Mouse (Mus musculus): Measurements from ENCODE around the gene Cask.

DNA sequence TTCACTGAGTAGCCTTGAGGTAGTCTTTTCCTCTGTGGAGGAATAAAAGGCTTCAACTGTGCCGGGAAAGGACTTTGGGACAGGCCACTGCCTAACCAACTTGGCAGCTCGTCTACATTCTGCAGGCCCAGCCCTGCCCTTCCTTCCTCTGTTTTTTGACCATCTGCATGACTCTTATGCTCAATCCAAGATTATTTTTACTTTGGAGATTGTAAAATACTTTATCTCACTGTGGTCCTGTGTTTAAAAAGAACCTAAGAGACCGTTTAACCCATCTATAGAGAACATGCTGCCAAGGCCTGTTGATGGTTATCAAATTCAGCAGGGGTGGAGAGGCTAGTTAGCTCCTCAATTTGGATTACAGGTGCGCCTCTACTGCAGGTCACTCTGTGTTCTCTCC lies 229.7 kb downstream of the Cask start:
- TF ChIP-seq GATA1 (IDR thresholded peaks at IDR 0.05; ENCODE audit: low read length): no peak
- no peak for TF ChIP-seq TAL1 (IDR thresholded peaks at IDR 0.05; ENCODE audit: low read length)
